Mouse (Mus musculus): Measurements from ENCODE around the gene Prdm1.

- TF ChIP-seq CTCF (IDR thresholded peaks at IDR 0.05; ENCODE audit: insufficient read depth, low read depth, low read length) = no peak
- TF ChIP-seq POLR2A (IDR thresholded peaks at IDR 0.05; ENCODE audit: insufficient read depth, low read depth, low read length) = no peak
These were observed 52.9 kb downstream of the Prdm1 start for GRCm38 (mm10) chr10:44475376-44475775.

Measured in olfactory bulb, adult 2 months (tissue).